Mouse (Mus musculus) megakaryocyte, embryonic 14.5 days (primary cell): Measurements from ENCODE around the gene Rslcan18. TPM values are rescaled to one million over a fixed set of nuclear protein-coding genes. Genes with fewer than 3 reads are reported as not detected.
"Not testable (repeated sequence)": the region's sequence is repeated elsewhere in the genome, so short reads cannot be mapped to it uniquely, and the experiment has no call there.

ENCODE experiments used
- H3K27me3 ChIP-seq: replicated peaks from 2 replicates; pipeline ENCODE3; 2012; ENCODE audit warnings: inconsistent platforms
- H3K36me3 ChIP-seq: replicated peaks from 2 replicates; pipeline ENCODE3; 2012; ENCODE audit warnings: low read length, inconsistent platforms, mixed read lengths
- H3K4me1 ChIP-seq: 2 replicates; pipeline ENCODE4 v1.6.1; 2012; ENCODE audit warnings: inconsistent platforms
- H3K4me3 ChIP-seq: replicated peaks from 2 replicates; pipeline ENCODE3; 2012; ENCODE audit warnings: moderate library complexity, mild to moderate bottlenecking, inconsistent platforms
- H3K9me3 ChIP-seq: 2 replicates; pipeline ENCODE4 v1.6.1; 2012; ENCODE audit warnings: inconsistent platforms
- FLI1 ChIP-seq: IDR thresholded peaks from 2 replicates; pipeline ENCODE4 v1.6.1; 2012; ENCODE audit warnings: low read length, inconsistent platforms, mixed read lengths
- GATA1 ChIP-seq: IDR thresholded peaks from 3 replicates; pipeline ENCODE4 v1.6.1; 2012; ENCODE audit warnings: mixed read lengths, low read length, inconsistent platforms, borderline replicate concordance
- polyA plus RNA-seq: library from polyadenylated mRNA; stranded (reverse); fragments of >175 nt; gene quantifications from 2 replicates; pipeline ENCODE4 v1.2.3, GENCODE M21; 2012; ENCODE audit warnings: low replicate concordance; ENCODE audit not compliant: insufficient read depth

Gene Rslcan18
- polyA plus RNA-seq = not detected in 2 replicates

GRCm38 (mm10) chr13:67116163-67116562 lies at the start of gene Rslcan18:
Rslcan18 (minus strand) TSS chr13:67116263.
- not testable (repeated sequence) for H3K36me3 ChIP-seq, H3K4me3 ChIP-seq, H3K27me3 ChIP-seq
- Histone ChIP-seq H3K4me1 (peaks cover 12% of the 10 kb centered on the region), H3K9me3 (peaks cover 19% of the 10 kb centered on the region)

- H3K4me1 ChIP-seq = peaks cover 3% of the 10 kb centered on the region; the same call in 1 of the 2 replicates
- no peaks in the 10 kb centered on the region for H3K36me3 ChIP-seq
- peak overlapping the region; percentile 94 for H3K4me3 ChIP-seq
- H3K27me3 ChIP-seq = no peaks in the 10 kb centered on the region
- H3K9me3 ChIP-seq = no peaks in the 10 kb centered on the region
- TF ChIP-seq GATA1 (no peak), FLI1 (no peak)
These were observed 12.1 kb upstream of the Rslcan18 start for GRCm38 (mm10) chr13:67128038-67128721.

- not testable (repeated sequence) for H3K4me3 ChIP-seq, H3K4me1 ChIP-seq, H3K9me3 ChIP-seq, H3K36me3 ChIP-seq, H3K27me3 ChIP-seq
These were observed 11.4 kb upstream of the Rslcan18 start for GRCm38 (mm10) chr13:67127507-67127906.

GRCm38 (mm10) chr13:67124460-67124859 lies 8.4 kb upstream of the Rslcan18 start:
- H3K4me1 ChIP-seq = peaks cover 3% of the 10 kb centered on the region; the same call in 1 of the 2 replicates
- H3K9me3 ChIP-seq = no peaks in the 10 kb centered on the region
- H3K36me3 ChIP-seq = no peaks in the 10 kb centered on the region
- no peak overlapping the region for H3K4me3 ChIP-seq
- H3K27me3 ChIP-seq = no peaks in the 10 kb centered on the region
- TF ChIP-seq FLI1 = no peak
- no peak for TF ChIP-seq GATA1

GRCm38 (mm10) chr13:67121360-67121759 lies 5.3 kb upstream of the Rslcan18 start, which contains the start of gene Zfp759:
Zfp759 (plus strand) TSS chr13:67121660.
- H3K27me3 ChIP-seq, H3K36me3 ChIP-seq, H3K4me1 ChIP-seq, H3K9me3 ChIP-seq, H3K4me3 ChIP-seq: not testable (repeated sequence)

- no peaks in the 10 kb centered on the region for H3K36me3 ChIP-seq
- H3K4me1 ChIP-seq = peaks cover 19% of the 10 kb centered on the region
- TF ChIP-seq GATA1 = no peak
- no peak for TF ChIP-seq FLI1
These were observed 2.8 kb downstream of the Rslcan18 start for GRCm38 (mm10) chr13:67113287-67113686.

GRCm38 (mm10) chr13:67112096-67112495 lies 4.0 kb downstream of the Rslcan18 start:
- no peaks in the 10 kb centered on the region for H3K36me3 ChIP-seq
- TF ChIP-seq GATA1 (no peak), FLI1 (no peak)
- peaks cover 19% of the 10 kb centered on the region for H3K9me3 ChIP-seq
- peaks cover 27% of the 10 kb centered on the region for H3K4me1 ChIP-seq
- H3K27me3 ChIP-seq = no peaks in the 10 kb centered on the region
- no peak overlapping the region for H3K4me3 ChIP-seq

More at GRCm38 (mm10) chr13:67113287-67113686, 2.8 kb downstream of the Rslcan18 start:
- Histone ChIP-seq H3K4me3 (no peak overlapping the region), H3K9me3 (peaks cover 19% of the 10 kb centered on the region), H3K27me3 (no peaks in the 10 kb centered on the region)

- Histone ChIP-seq H3K9me3 (peaks cover 9% of the 10 kb centered on the region), H3K27me3 (no peaks in the 10 kb centered on the region), H3K4me1 (peaks cover 36% of the 10 kb centered on the region), H3K36me3 (peaks cover 18% of the 10 kb centered on the region), H3K4me3 (peak overlapping the region; percentile 96)
- TF ChIP-seq GATA1 = no peak
These were observed 7.2 kb downstream of the Rslcan18 start for GRCm38 (mm10) chr13:67108821-67109206.

- Histone ChIP-seq H3K27me3 (no peaks in the 10 kb centered on the region), H3K4me1 (peaks cover 38% of the 10 kb centered on the region), H3K36me3 (peaks cover 18% of the 10 kb centered on the region), H3K9me3 (peaks cover 8% of the 10 kb centered on the region; the same call in 1 of the 2 replicates), H3K4me3 (peak within 1 kb of the TSS; percentile 96)
- TF ChIP-seq FLI1 (no peak), GATA1 (no peak)
These were observed 7.8 kb downstream of the Rslcan18 start, which contains the start of gene Gm28557 for GRCm38 (mm10) chr13:67108194-67108820. Gm28557 (minus strand) TSS chr13:67108604.

GRCm38 (mm10) chr13:67107681-67108080 lies 8.4 kb downstream of the Rslcan18 start:
- peaks cover 18% of the 10 kb centered on the region for H3K36me3 ChIP-seq
- peak overlapping the region; percentile 96 for H3K4me3 ChIP-seq
- peaks cover 8% of the 10 kb centered on the region; the same call in 1 of the 2 replicates for H3K9me3 ChIP-seq
- H3K27me3 ChIP-seq = no peaks in the 10 kb centered on the region
- H3K4me1 ChIP-seq = peaks cover 32% of the 10 kb centered on the region
- no peak for TF ChIP-seq GATA1
- no peak for TF ChIP-seq FLI1
